Mouse (Mus musculus): ENCODE results near the gene Itpr1. TPM values are rescaled to one million over a fixed set of nuclear protein-coding genes. Genes with fewer than 3 reads are reported as not detected.

Gene Itpr1
- 18.9 TPM for polyA plus RNA-seq (2017; shearing (Covaris generic))

GRCm38 (mm10) chr6:108212881-108213295, at the start of gene Itpr1:
Gene Itpr1 (plus strand): TSS chr6:108213096.

GRCm38 (mm10) chr6:108184847-108185684, 27.8 kb upstream of the Itpr1 start, which contains the start of gene Sumf1:
Gene Sumf1 (minus strand): TSS chr6:108185582.

Other genes with a start within 250 kb of the Itpr1 start
- 5.2 TPM for gene Setmar, start 148.1 kb upstream of the Itpr1 start, polyA plus RNA-seq (2017; shearing (Covaris generic))
- gene Sumf1, start 27.5 kb upstream of the Itpr1 start, polyA plus RNA-seq (2017; shearing (Covaris generic)), result 28.9 TPM

Data from CD4-positive, CD25-positive, alpha-beta regulatory T cell (primary cell).